Comparison of ENCODE assay signal across 18 mouse cellular contexts in the genomic region with DNA sequence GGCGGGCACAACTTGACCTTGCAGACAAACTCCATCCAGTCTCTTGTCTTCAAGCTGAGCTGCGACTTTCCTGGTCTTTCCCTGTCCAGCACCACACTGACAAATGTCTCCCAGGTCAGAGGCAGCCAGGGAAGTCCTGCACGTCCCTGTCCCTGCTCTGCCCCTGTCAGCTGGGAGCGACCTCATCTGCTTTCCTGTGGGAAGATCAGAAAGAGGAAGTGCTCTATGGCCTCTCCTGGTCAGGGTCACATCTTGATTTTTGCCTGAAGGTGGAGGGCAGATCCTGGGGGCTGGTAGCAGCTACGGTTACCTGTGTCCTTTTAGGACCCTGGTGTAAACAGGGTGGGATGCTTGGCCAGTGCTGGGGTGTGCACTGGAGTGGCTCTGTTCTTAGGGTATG. TPM values are rescaled to one million over a fixed set of nuclear protein-coding genes. Genes with fewer than 3 reads are reported as not detected.
"Had no signal": no experiment of that assay in that cellular context is flagged by ENCODE, and none has a peak within 500 bp of the region (broad histone marks: within the 10 kb centered on the region; RNA-seq: fewer than 3 reads in every experiment).

No protein-coding gene starts in this region.

- DNase-seq: gastrocnemius, adult 2 months; gastrocnemius, postnatal 10 days; gastrocnemius, postnatal 25 days; heart, adult 18-20 months; heart, postnatal 10 days; kidney, adult 18-20 months; kidney, adult 8-10 months; kidney, postnatal 10 days; kidney, postnatal 25 days; kidney, postnatal 4 days; left cerebral cortex, postnatal 4 days had no signal

- ATAC-seq: hindbrain, embryonic 16.5 days; inflammation-experienced regulatory T-cells, adult 6 months; intestine, embryonic 15.5 days; intestine, postnatal 0 days had no signal

RNA-seq across cellular contexts. Expression of a gene that starts 10.4 kb away (rescaled TPM):
- total RNA-seq: gastrocnemius, postnatal 25 days; layer of hippocampus, adult 2 months; left cerebral cortex, adult 2 months; left cerebral cortex, postnatal 25 days had no signal
